17 mouse cellular contexts compared by ENCODE assay signal in the genomic region with DNA sequence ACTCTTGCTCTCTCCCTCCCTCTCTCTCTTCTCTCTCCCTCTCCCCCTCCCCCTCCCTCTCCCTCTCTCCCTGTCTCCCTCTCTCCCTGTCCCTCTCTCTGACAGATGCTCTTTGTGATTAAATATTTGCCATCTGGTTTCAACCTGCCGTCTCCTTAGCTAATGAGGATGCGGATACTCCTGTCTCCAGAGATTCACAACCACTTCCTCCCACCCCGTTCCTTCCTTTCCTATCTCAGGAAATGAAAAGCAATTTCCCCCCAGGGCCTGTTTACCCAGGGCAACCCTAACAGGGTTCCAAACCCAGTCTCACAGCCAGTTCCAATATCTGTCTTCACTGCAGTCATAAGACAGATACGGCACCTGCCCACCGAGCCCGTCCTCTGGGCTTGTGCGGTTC. TPM values are rescaled to one million over a fixed set of nuclear protein-coding genes. Genes with fewer than 3 reads are reported as not detected.
A peak's percentile ranks its signal among the peaks of the same experiment; 100 is the strongest.
DNase-seq lines count a peak whose midpoint lies in the region; ATAC-seq and TF ChIP-seq lines count a peak whose summit lies in the region.
"Had no signal": no experiment of that assay in that cellular context is flagged by ENCODE, and none has a peak within 500 bp of the region (broad histone marks: within the 10 kb centered on the region; RNA-seq: fewer than 3 reads in every experiment).

No protein-coding gene starts in this region.

- no peak for TF ChIP-seq CTCF in liver, adult 2 months (IDR thresholded peaks at IDR 0.05; ENCODE audit: low read depth, low read length)
- TF ChIP-seq CTCF in forebrain, postnatal 0 days (IDR thresholded peaks at IDR 0.05; ENCODE audit: low read depth), result no peak

- no peaks in the 10 kb centered on the region for H3K79me2 ChIP-seq in liver, adult 2 months (ENCODE audit: control insufficient read depth, insufficient read depth, low read length)

- no peak overlapping the region; the same call in 1 of the 2 replicates for H3K4me2 ChIP-seq in liver, embryonic 11.5 days
- H3K4me2 ChIP-seq in forebrain, postnatal 0 days (ENCODE audit: low read depth), result no peak overlapping the region
- no peak overlapping the region for H3K4me2 ChIP-seq in midbrain, embryonic 14.5 days (ENCODE audit: low read length)
- H3K4me2 ChIP-seq: heart, embryonic 13.5 days; liver, embryonic 15.5 days had no signal

- H3K9me3 ChIP-seq in liver, embryonic 11.5 days (ENCODE audit: control insufficient read depth, low read length), result no peaks in the 10 kb centered on the region
- no peaks in the 10 kb centered on the region for H3K9me3 ChIP-seq in forebrain, postnatal 0 days (ENCODE audit: low read length)
- no peaks in the 10 kb centered on the region for H3K9me3 ChIP-seq in midbrain, embryonic 14.5 days (ENCODE audit: control insufficient read depth, low read length)
- H3K9me3 ChIP-seq: heart, embryonic 13.5 days; liver, embryonic 15.5 days had no signal

- no peak overlapping the region for H3K9ac ChIP-seq in liver, adult 2 months (ENCODE audit: low read depth, low read length)
- H3K9ac ChIP-seq in liver, embryonic 11.5 days (ENCODE audit: low read depth, low read length), result no peak overlapping the region
- no peak overlapping the region for H3K9ac ChIP-seq in forebrain, postnatal 0 days
- no peak overlapping the region for H3K9ac ChIP-seq in midbrain, embryonic 14.5 days (replicated peaks; ENCODE audit: low read length)
- H3K9ac ChIP-seq: heart, embryonic 13.5 days; liver, embryonic 15.5 days had no signal

- DNase-seq in liver, adult 2 months (ENCODE audit: extremely low read depth, low read depth, low spot score), result no peak
- DNase-seq in liver, embryonic 11.5 days (ENCODE audit: low spot score), result no peak
- DNase-seq in forebrain, postnatal 0 days, result no peak
- peak; percentile 52 for DNase-seq in midbrain, embryonic 14.5 days
- DNase-seq in cerebellum, adult 18-20 months, result no peak
- no peak for DNase-seq in gastrocnemius, postnatal 25 days
- DNase-seq: cerebellum, adult 9-10 months; left cerebral cortex, postnatal 4 days; thymus, postnatal 36 days had no signal

- H3K27me3 ChIP-seq in liver, adult 2 months (ENCODE audit: control insufficient read depth, insufficient read depth, low read length), result no peaks in the 10 kb centered on the region
- no peaks in the 10 kb centered on the region for H3K27me3 ChIP-seq in liver, embryonic 11.5 days (replicated peaks; ENCODE audit: control insufficient read depth, insufficient read depth, low read length)
- H3K27me3 ChIP-seq in forebrain, postnatal 0 days (ENCODE audit: insufficient read depth, low read length), result no peaks in the 10 kb centered on the region
- H3K27me3 ChIP-seq in midbrain, embryonic 14.5 days (ENCODE audit: control insufficient read depth, insufficient read depth, low read length), result peaks cover 17% of the 10 kb centered on the region
- H3K27me3 ChIP-seq: CH12.LX; heart, embryonic 13.5 days had no signal

- H3K27ac ChIP-seq in liver, adult 2 months (replicated peaks; ENCODE audit: insufficient read depth, low read depth, low read length), result 0 out of 2 replicates have a peak overlapping the region, but pooled peaks have one; percentile 8
- no peak overlapping the region for H3K27ac ChIP-seq in liver, embryonic 11.5 days (ENCODE audit: low read depth, low read length)
- no peak overlapping the region for H3K27ac ChIP-seq in forebrain, postnatal 0 days (ENCODE audit: low read depth, low read length)
- H3K27ac ChIP-seq in midbrain, embryonic 14.5 days (replicated peaks; ENCODE audit: low read depth, low read length), result no peak overlapping the region
- H3K27ac ChIP-seq: heart, embryonic 13.5 days; liver, embryonic 15.5 days; macrophage; stomach, postnatal 0 days had no signal

- no peak overlapping the region for H3K4me3 ChIP-seq in liver, adult 2 months (ENCODE audit: insufficient read depth, low read depth, low read length)
- H3K4me3 ChIP-seq in liver, embryonic 11.5 days (ENCODE audit: low read depth, low read length), result no peak overlapping the region
- no peak overlapping the region for H3K4me3 ChIP-seq in forebrain, postnatal 0 days (ENCODE audit: low read depth, low read length)
- no peak overlapping the region for H3K4me3 ChIP-seq in midbrain, embryonic 14.5 days (replicated peaks; ENCODE audit: low read depth, low read length)
- H3K4me3 ChIP-seq: heart, embryonic 13.5 days; liver, embryonic 15.5 days; myocyte had no signal

- no peaks in the 10 kb centered on the region for H3K36me3 ChIP-seq in liver, adult 2 months (ENCODE audit: control insufficient read depth, insufficient read depth, low read length)
- H3K36me3 ChIP-seq in liver, embryonic 11.5 days (ENCODE audit: control insufficient read depth, insufficient read depth, low read length), result no peaks in the 10 kb centered on the region
- H3K36me3 ChIP-seq in forebrain, postnatal 0 days (ENCODE audit: insufficient read depth), result no peaks in the 10 kb centered on the region
- no peaks in the 10 kb centered on the region for H3K36me3 ChIP-seq in midbrain, embryonic 14.5 days (ENCODE audit: control insufficient read depth, insufficient read depth, low read length)
- H3K36me3 ChIP-seq: heart, embryonic 13.5 days; liver, embryonic 15.5 days had no signal

- TF ChIP-seq POLR2A in liver, adult 2 months (IDR thresholded peaks at IDR 0.05; ENCODE audit: extremely low read depth, insufficient read depth, low read length), result no peak

- H3K4me1 ChIP-seq in liver, adult 2 months (ENCODE audit: control insufficient read depth, insufficient read depth, low read length), result peaks cover 12% of the 10 kb centered on the region
- 0 out of 2 replicates have a peak, but pooled peaks cover 2% of the 10 kb centered on the region for H3K4me1 ChIP-seq in liver, embryonic 11.5 days (replicated peaks; ENCODE audit: control insufficient read depth, insufficient read depth, low read length)
- H3K4me1 ChIP-seq in forebrain, postnatal 0 days (ENCODE audit: insufficient read depth), result no peaks in the 10 kb centered on the region
- H3K4me1 ChIP-seq in midbrain, embryonic 14.5 days (ENCODE audit: control insufficient read depth, insufficient read depth, low read length), result no peaks in the 10 kb centered on the region
- H3K4me1 ChIP-seq: liver, embryonic 15.5 days had no signal

- WGBS in liver, adult 2 months, result 58% methylated on average over 7 of the region's 7 CpGs
- WGBS in liver, embryonic 11.5 days, result 24% methylated on average over 7 of the region's 7 CpGs
- WGBS in forebrain, postnatal 0 days, result 39% methylated on average over 7 of the region's 7 CpGs
- WGBS in midbrain, embryonic 14.5 days, result 41% methylated on average over 7 of the region's 7 CpGs

- ATAC-seq in liver, embryonic 11.5 days (replicated peaks; ENCODE audit: low FRiP score), result no peak
- peak; percentile 62 for ATAC-seq in common myeloid progenitor, adult 5-6 weeks (replicated peaks; ENCODE audit: low read depth, poor library complexity, severe bottlenecking)
- ATAC-seq in forebrain, postnatal 0 days, result 0 out of 2 replicates have a peak, but pooled peaks have one; percentile 10
- ATAC-seq in midbrain, embryonic 14.5 days (ENCODE audit: low FRiP score, low TSS enrichment), result 0 out of 2 replicates have a peak, but pooled peaks have one; percentile 15
- ATAC-seq: inflammation-experienced regulatory T-cells, adult 6 months had no signal

RNA-seq across cellular contexts. Expression of gene Pkdcc, which starts 31.0 kb away (rescaled TPM):
- 16.1 and 25.6 TPM in 2 replicates for total RNA-seq in liver, adult 2 months (2014; rRNA removed)
- 37.2 and 60.8 TPM in 2 replicates for polyA plus RNA-seq in liver, adult 2 months (2012; rRNA removed)
- polyA plus RNA-seq in liver, embryonic 11.5 days (2014; fragmentation: Nextera tagmentation; extraction: Ambion mirVana), result 14.3 and 19.4 TPM in 2 replicates
- total RNA-seq in common myeloid progenitor, adult 5-6 weeks (2017), result not detected in 2 replicates
- 41.7 and 57.9 TPM in 2 replicates for total RNA-seq in forebrain, postnatal 0 days (2014; rRNA removed)
- 3.8 and 4.1 TPM in 2 replicates for polyA plus RNA-seq in forebrain, postnatal 0 days (2015; fragmentation: Nextera tagmentation; extraction: Ambion mirVana)
- polyA plus RNA-seq in midbrain, embryonic 14.5 days (2014; fragmentation: Nextera tagmentation; extraction: Ambion mirVana), result 5.1 and 7.2 TPM in 2 replicates
- total RNA-seq in gastrocnemius, postnatal 25 days (2021), result 10 to 100 TPM; 51.3 to 98.7 TPM

Comparison
In these comparisons a context has a peak if more than half of its experiments do, and no peak if none do; other contexts are left out.
1. RNA of gene Pkdcc, which starts 31.0 kb away (total RNA-seq): 51.3 to 98.7 TPM in gastrocnemius, postnatal 25 days, 41.7 to 57.9 TPM in forebrain, postnatal 0 days and 16.1 to 25.6 TPM in liver, adult 2 months; not detected in common myeloid progenitor, adult 5-6 weeks; every median in the first group is over 10 times any median in the second.